Mouse (Mus musculus): ENCODE results near the gene Zbtb20. TPM values are rescaled to one million over a fixed set of nuclear protein-coding genes. Genes with fewer than 3 reads are reported as not detected.

Gene Zbtb20
- polyA plus RNA-seq, 1 experiment from 2014 or later, result 15.4 TPM

DNA sequence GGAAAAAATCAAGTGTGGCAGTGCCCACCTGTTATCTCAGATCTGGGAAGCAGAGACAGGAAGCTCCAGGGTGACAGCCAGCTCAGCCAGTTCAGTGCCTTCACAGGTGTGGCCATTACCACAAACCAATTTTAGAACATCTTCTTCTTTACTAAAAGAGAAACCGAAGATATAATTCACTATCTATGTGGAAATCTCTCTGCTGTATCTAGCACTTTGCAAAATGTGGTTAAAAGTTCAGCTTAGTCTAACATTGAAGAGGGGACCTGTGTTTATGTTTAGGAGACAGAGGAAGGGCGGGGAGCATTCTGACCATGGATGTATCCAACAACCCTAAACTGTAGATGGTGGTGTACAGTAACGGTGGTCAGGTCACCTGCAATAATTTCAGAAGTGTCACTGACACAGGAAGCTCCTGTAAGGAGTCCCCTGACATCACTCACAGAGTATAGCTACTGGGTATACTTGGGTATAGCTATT lies 814.6 kb downstream of the Zbtb20 start:
- Histone ChIP-seq H3K27me3 (ENCODE audit: control insufficient read depth, insufficient read depth, low read length) (no peaks in the 10 kb centered on the region), H3K27ac (replicated peaks; ENCODE audit: low read depth, low read length) (no peak overlapping the region), H3K9ac (replicated peaks; ENCODE audit: low read length) (no peak overlapping the region), H3K36me3 (replicated peaks; ENCODE audit: control insufficient read depth, insufficient read depth, low read depth, low read length) (no peaks in the 10 kb centered on the region), H3K4me1 (ENCODE audit: control insufficient read depth, insufficient read depth, low read length) (no peaks in the 10 kb centered on the region), H3K4me2 (ENCODE audit: low read depth, low read length) (no peak overlapping the region), H3K4me3 (ENCODE audit: low read depth, low read length) (no peak overlapping the region), H3K9me3 (replicated peaks; ENCODE audit: control insufficient read depth, low read length) (no peaks in the 10 kb centered on the region)
- ATAC-seq (replicated peaks; ENCODE audit: insufficient number of reproducible peaks, low FRiP score, low TSS enrichment, low read depth) (no peak), DNase-seq (ENCODE audit: low spot score) (no peak)
- 92% methylated on average over 3 of the region's 3 CpGs for WGBS

DNA sequence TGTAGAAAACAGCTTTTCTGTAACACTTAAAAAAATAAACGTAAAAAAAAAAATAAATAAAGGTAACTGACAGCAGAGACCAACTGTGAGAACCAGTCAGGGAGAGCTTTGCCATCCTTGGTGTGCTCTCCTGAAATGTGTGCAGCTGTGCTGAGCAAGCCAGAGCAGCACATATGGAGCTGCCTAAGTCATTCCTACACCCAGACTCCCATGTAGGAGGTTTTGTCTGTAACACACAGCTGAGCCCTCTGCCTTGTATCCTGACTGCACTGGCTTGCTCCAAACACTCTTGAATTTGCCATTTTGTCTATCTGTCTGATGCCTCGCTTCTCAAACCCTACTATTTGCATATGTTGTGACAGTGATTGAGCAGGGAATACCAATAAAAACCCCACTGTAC lies 815.2 kb downstream of the Zbtb20 start:
- ATAC-seq (replicated peaks; ENCODE audit: insufficient number of reproducible peaks, low FRiP score, low TSS enrichment, low read depth) (no peak), DNase-seq (ENCODE audit: low spot score) (no peak)
- Histone ChIP-seq H3K4me1 (ENCODE audit: control insufficient read depth, insufficient read depth, low read length) (no peaks in the 10 kb centered on the region), H3K9me3 (replicated peaks; ENCODE audit: control insufficient read depth, low read length) (no peaks in the 10 kb centered on the region), H3K36me3 (replicated peaks; ENCODE audit: control insufficient read depth, insufficient read depth, low read depth, low read length) (no peaks in the 10 kb centered on the region), H3K27me3 (ENCODE audit: control insufficient read depth, insufficient read depth, low read length) (no peaks in the 10 kb centered on the region), H3K27ac (replicated peaks; ENCODE audit: low read depth, low read length) (no peak overlapping the region), H3K4me3 (ENCODE audit: low read depth, low read length) (no peak overlapping the region), H3K4me2 (ENCODE audit: low read depth, low read length) (no peak overlapping the region), H3K9ac (replicated peaks; ENCODE audit: low read length) (no peak overlapping the region)
- 84% methylated on average over 2 of the region's 2 CpGs for WGBS

DNA sequence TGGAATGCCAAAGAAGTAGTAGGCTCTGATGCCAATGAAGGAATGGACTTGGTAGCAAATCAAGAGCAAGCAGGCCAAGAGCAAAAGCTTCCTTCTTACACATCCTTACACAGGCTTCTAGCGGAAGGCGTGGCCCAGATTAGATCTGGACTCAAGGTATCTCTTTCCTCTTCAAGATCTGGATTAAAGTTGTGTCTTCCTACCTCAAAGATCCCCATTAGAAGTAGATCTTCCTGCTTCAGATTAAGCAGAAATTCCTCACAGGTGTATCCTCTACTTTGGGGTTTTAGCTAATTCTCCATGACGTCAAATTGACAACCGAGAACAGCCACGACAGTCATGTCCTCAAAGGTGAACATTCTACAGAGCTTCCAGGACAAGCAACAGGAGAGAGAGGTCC lies 816.1 kb downstream of the Zbtb20 start:
- ATAC-seq (replicated peaks; ENCODE audit: insufficient number of reproducible peaks, low FRiP score, low TSS enrichment, low read depth) (no peak), DNase-seq (ENCODE audit: low spot score) (no peak)
- WGBS, result 91% methylated on average over 5 of the region's 5 CpGs
- no peaks in the 10 kb centered on the region for H3K9me3 ChIP-seq (replicated peaks; ENCODE audit: control insufficient read depth, low read length)
- H3K27ac ChIP-seq (replicated peaks; ENCODE audit: low read depth, low read length), result no peak overlapping the region
- H3K9ac ChIP-seq (replicated peaks; ENCODE audit: low read length), result no peak overlapping the region
- no peak overlapping the region for H3K4me2 ChIP-seq (ENCODE audit: low read depth, low read length)
- no peaks in the 10 kb centered on the region for H3K36me3 ChIP-seq (replicated peaks; ENCODE audit: control insufficient read depth, insufficient read depth, low read depth, low read length)
- H3K4me3 ChIP-seq (ENCODE audit: low read depth, low read length), result no peak overlapping the region
- no peaks in the 10 kb centered on the region for H3K27me3 ChIP-seq (ENCODE audit: control insufficient read depth, insufficient read depth, low read length)
- H3K4me1 ChIP-seq (ENCODE audit: control insufficient read depth, insufficient read depth, low read length), result no peaks in the 10 kb centered on the region

MicroRNAs within 50 kb of the gene (microRNA counts, 519-probe panel; counts per million panel counts)
- not detected for microRNA mmu-miR-568

Small RNAs within 50 kb of the gene (microRNA-seq; reads per million reads assigned to microRNA genes)
- gene Mir568 (ENCODE audit: borderline number of aligned reads), result not detected

All from embryonic facial prominence, embryonic 11.5 days (tissue).